In the genomic region with DNA sequence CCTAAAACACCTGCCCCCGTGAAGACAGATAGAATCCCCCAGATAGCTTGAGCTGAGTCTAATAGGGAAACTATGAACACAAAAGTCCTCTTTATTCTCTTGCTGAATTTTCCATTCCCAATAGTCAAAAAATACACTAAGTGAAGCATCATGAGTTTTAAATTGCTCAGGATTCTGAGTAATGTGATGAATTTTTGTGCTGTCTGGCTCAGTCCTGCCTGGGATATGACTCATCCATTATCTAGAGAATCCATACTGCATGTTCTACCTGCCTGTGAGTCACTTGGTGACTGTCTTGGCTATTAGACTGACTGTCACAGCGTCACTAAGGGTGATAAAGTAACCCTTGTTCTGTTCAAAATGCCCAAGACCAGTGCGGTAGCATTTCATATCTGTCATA, we compare ENCODE assay signal across 26 mouse cellular contexts.
DNase-seq lines count a peak whose midpoint lies in the region; ATAC-seq lines count a peak whose summit lies in the region.
"Had no signal": no experiment of that assay in that cellular context is flagged by ENCODE, and none has a peak within 500 bp of the region (broad histone marks: within the 10 kb centered on the region; RNA-seq: fewer than 3 reads in every experiment).

No protein-coding gene starts in this region.

- no peak for ATAC-seq in intestine, embryonic 14.5 days (replicated peaks; ENCODE audit: low FRiP score, low TSS enrichment, low read depth)
- no peak for ATAC-seq in intestine, embryonic 15.5 days
- ATAC-seq: activated CD4-positive, CD25-positive, alpha-beta regulatory T cell, adult 4 months; forebrain, embryonic 13.5 days; forebrain, embryonic 16.5 days; hindbrain, postnatal 0 days; inflammation-experienced regulatory T-cells, adult 6 months had no signal

- no peaks in the 10 kb centered on the region for H3K9me3 ChIP-seq in intestine, embryonic 14.5 days (ENCODE audit: control insufficient read depth, low read length)
- H3K9me3 ChIP-seq in intestine, embryonic 15.5 days: no peaks in the 10 kb centered on the region
- H3K9me3 ChIP-seq: forebrain, embryonic 10.5 days; forebrain, embryonic 13.5 days; heart, embryonic 10.5 days; heart, embryonic 13.5 days had no signal

- no peak overlapping the region for H3K9ac ChIP-seq in intestine, embryonic 14.5 days (ENCODE audit: low read length)
- no peak overlapping the region for H3K9ac ChIP-seq in intestine, embryonic 15.5 days
- H3K9ac ChIP-seq: forebrain, embryonic 13.5 days; heart, embryonic 13.5 days; hindbrain, embryonic 14.5 days had no signal

- no peak overlapping the region for H3K4me3 ChIP-seq in intestine, embryonic 14.5 days (ENCODE audit: low read depth, low read length)
- no peak overlapping the region for H3K4me3 ChIP-seq in intestine, embryonic 15.5 days (replicated peaks)
- H3K4me3 ChIP-seq: forebrain, embryonic 10.5 days; forebrain, embryonic 13.5 days; heart, adult 2 months; heart, embryonic 10.5 days; heart, embryonic 13.5 days had no signal

- no peaks in the 10 kb centered on the region for H3K36me3 ChIP-seq in intestine, embryonic 14.5 days (ENCODE audit: control insufficient read depth, insufficient read depth, low read length)
- H3K36me3 ChIP-seq in intestine, embryonic 15.5 days: no peaks in the 10 kb centered on the region
- H3K36me3 ChIP-seq: forebrain, embryonic 10.5 days; heart, embryonic 10.5 days; heart, embryonic 13.5 days had no signal

- DNase-seq in intestine, embryonic 14.5 days (ENCODE audit: low spot score): peak; percentile 33
- DNase-seq in right cerebral cortex, adult 18-20 months: peak; percentile 10
- no peak for DNase-seq in right cerebral cortex, postnatal 4 days
- peak; percentile 78 for DNase-seq in Muller cell, postnatal 12 days (ENCODE audit: inconsistent ontology term)
- no peak for DNase-seq in natural killer cell, adult 2 months (ENCODE audit: low spot score in 2 of 2)
- no peak for DNase-seq in spleen, postnatal 36 days (ENCODE audit: low spot score in 2 of 2)
- DNase-seq: adrenal gland, adult 8-10 months; adrenal gland, postnatal 25 days; cerebellum, adult 18-20 months; cerebellum, adult 9-10 months; cerebellum, postnatal 14 days; gastrocnemius, postnatal 10 days; gastrocnemius, postnatal 36 days; heart, adult 2 months; heart, postnatal 14 days; heart, postnatal 4 days had no signal

- H3K4me2 ChIP-seq in intestine, embryonic 14.5 days (ENCODE audit: low read length): no peak overlapping the region
- H3K4me2 ChIP-seq in intestine, embryonic 15.5 days (replicated peaks): no peak overlapping the region
- H3K4me2 ChIP-seq: forebrain, embryonic 13.5 days; heart, embryonic 13.5 days; hindbrain, embryonic 14.5 days had no signal

- no peaks in the 10 kb centered on the region for H3K4me1 ChIP-seq in intestine, embryonic 14.5 days (replicated peaks; ENCODE audit: control insufficient read depth, insufficient read depth, low read length)
- H3K4me1 ChIP-seq in intestine, embryonic 15.5 days (replicated peaks): no peaks in the 10 kb centered on the region
- H3K4me1 ChIP-seq: forebrain, embryonic 10.5 days; forebrain, embryonic 13.5 days; heart, embryonic 10.5 days; heart, embryonic 13.5 days had no signal

- no peaks in the 10 kb centered on the region for H3K27me3 ChIP-seq in intestine, embryonic 14.5 days (replicated peaks; ENCODE audit: control insufficient read depth, insufficient read depth, low read length)
- no peaks in the 10 kb centered on the region for H3K27me3 ChIP-seq in intestine, embryonic 15.5 days (replicated peaks)
- H3K27me3 ChIP-seq: forebrain, embryonic 13.5 days; heart, embryonic 13.5 days had no signal

- no peak overlapping the region for H3K27ac ChIP-seq in intestine, embryonic 14.5 days (ENCODE audit: low read depth)
- H3K27ac ChIP-seq in intestine, embryonic 15.5 days: no peak overlapping the region
- H3K27ac ChIP-seq: forebrain, embryonic 10.5 days; forebrain, embryonic 13.5 days; heart, adult 2 months; heart, embryonic 10.5 days; heart, embryonic 13.5 days; hindbrain, embryonic 14.5 days; hindbrain, postnatal 0 days had no signal

- WGBS in intestine, embryonic 14.5 days: 85% methylated on average over 3 of the region's 3 CpGs
- 78% methylated on average over 3 of the region's 3 CpGs for WGBS in intestine, embryonic 15.5 days

Comparison
In these comparisons a context has a peak if more than half of its experiments do, and no peak if none do; other contexts are left out.
1. DNase-seq: peak in intestine, embryonic 14.5 days (single experiment), right cerebral cortex, adult 18-20 months (single experiment) and Muller cell, postnatal 12 days (single experiment); none in right cerebral cortex, postnatal 4 days (single experiment), natural killer cell, adult 2 months (0 of 2) and spleen, postnatal 36 days (0 of 2).